Mouse (Mus musculus): ENCODE results near the gene Prn. TPM values are rescaled to one million over a fixed set of nuclear protein-coding genes. Genes with fewer than 3 reads are reported as not detected.

Prn gene
- polyA plus RNA-seq, 1 experiment, result 0.06 TPM

DNA sequence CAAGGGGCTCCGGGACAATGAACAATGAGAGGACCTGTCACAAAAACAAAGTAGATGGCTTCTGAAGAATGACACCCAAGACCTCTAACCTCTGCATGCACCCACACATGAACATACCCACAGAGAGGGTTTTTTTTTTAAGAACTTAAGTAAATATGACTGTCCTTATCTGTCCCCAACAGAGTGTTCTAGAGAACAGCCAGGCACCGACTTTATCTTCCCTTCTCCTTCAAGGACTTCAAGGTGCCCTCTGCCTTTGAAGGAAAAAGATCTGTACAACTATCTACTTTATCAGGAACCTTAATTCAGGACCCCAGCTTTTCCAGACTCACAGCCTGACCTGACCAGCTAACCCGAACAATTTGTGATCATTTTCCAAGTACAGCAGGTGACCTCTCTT is 30.7 kb downstream of the Prn start:
- no peaks in the 10 kb centered on the region for H3K36me3 ChIP-seq (ENCODE audit: control insufficient read depth, insufficient read depth, low read length)
- H3K4me1 ChIP-seq (ENCODE audit: control insufficient read depth, insufficient read depth, low read length), result no peaks in the 10 kb centered on the region
- TF ChIP-seq CTCF (IDR thresholded peaks at IDR 0.05; ENCODE audit: control insufficient read depth, insufficient read depth, insufficient replicate concordance, low read depth, low read length), result no peak
- no peak for TF ChIP-seq POLR2A (IDR thresholded peaks at IDR 0.05; ENCODE audit: control insufficient read depth, low read depth, low read length)
- H3K27me3 ChIP-seq (ENCODE audit: control insufficient read depth, insufficient read depth, low read length), result no peaks in the 10 kb centered on the region
- no peak overlapping the region for H3K4me3 ChIP-seq (ENCODE audit: control insufficient read depth, low read depth, low read length)
- H3K27ac ChIP-seq (ENCODE audit: control insufficient read depth, insufficient read depth, low read depth, low read length), result no peak overlapping the region

DNA sequence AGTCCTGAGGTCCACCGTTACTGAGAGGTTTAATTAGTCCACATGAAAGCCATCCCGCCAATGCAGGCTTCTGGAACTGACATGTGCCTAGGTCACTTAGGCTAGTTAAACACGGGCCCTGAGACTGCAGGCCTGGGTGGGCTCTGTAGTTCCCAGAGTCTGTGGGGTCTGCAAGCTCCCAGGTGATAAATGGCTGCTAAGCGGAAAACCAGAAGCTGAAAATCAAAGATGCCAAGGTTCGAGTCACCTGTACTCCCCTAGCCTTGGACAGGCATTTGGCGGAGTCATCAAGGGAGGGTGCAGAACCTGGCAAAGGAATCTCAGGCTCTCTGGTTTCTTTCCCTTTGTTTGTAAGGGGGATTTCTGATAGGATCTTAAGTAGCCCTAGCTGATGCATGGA is 31.7 kb downstream of the Prn start:
- Histone ChIP-seq H3K27me3 (ENCODE audit: control insufficient read depth, insufficient read depth, low read length) (no peaks in the 10 kb centered on the region), H3K36me3 (ENCODE audit: control insufficient read depth, insufficient read depth, low read length) (no peaks in the 10 kb centered on the region), H3K27ac (ENCODE audit: control insufficient read depth, insufficient read depth, low read depth, low read length) (no peak overlapping the region), H3K4me1 (ENCODE audit: control insufficient read depth, insufficient read depth, low read length) (no peaks in the 10 kb centered on the region), H3K4me3 (ENCODE audit: control insufficient read depth, low read depth, low read length) (no peak overlapping the region)
- TF ChIP-seq POLR2A (IDR thresholded peaks at IDR 0.05; ENCODE audit: control insufficient read depth, low read depth, low read length) (no peak), CTCF (IDR thresholded peaks at IDR 0.05; ENCODE audit: control insufficient read depth, insufficient read depth, insufficient replicate concordance, low read depth, low read length) (no peak)

DNA sequence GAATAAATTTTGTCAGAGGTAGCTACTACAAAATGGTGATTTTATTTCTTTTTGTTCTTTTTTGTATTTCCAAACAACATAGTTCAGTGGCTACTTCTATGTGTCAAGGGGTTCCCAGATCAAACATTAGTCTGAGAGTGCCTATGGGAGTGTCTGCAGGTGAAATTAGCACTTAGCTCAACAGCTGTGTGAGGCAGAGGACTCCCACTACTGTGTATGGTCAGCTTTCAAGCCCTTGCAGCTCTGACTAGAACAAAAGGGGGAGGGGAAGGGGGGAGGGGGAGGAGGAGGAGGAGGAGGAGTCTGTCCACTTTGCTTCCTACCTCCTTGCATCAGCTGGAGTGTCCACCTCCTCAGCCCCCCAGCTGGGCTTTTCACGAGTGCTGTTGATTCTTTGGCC is 34.6 kb downstream of the Prn start:
- Histone ChIP-seq H3K27ac (ENCODE audit: control insufficient read depth, insufficient read depth, low read depth, low read length) (no peak overlapping the region), H3K27me3 (ENCODE audit: control insufficient read depth, insufficient read depth, low read length) (no peaks in the 10 kb centered on the region), H3K4me1 (ENCODE audit: control insufficient read depth, insufficient read depth, low read length) (no peaks in the 10 kb centered on the region), H3K4me3 (ENCODE audit: control insufficient read depth, low read depth, low read length) (no peak overlapping the region), H3K36me3 (ENCODE audit: control insufficient read depth, insufficient read depth, low read length) (no peaks in the 10 kb centered on the region)
- TF ChIP-seq POLR2A (IDR thresholded peaks at IDR 0.05; ENCODE audit: control insufficient read depth, low read depth, low read length), result no peak
- TF ChIP-seq CTCF (IDR thresholded peaks at IDR 0.05; ENCODE audit: control insufficient read depth, insufficient read depth, insufficient replicate concordance, low read depth, low read length), result no peak

DNA sequence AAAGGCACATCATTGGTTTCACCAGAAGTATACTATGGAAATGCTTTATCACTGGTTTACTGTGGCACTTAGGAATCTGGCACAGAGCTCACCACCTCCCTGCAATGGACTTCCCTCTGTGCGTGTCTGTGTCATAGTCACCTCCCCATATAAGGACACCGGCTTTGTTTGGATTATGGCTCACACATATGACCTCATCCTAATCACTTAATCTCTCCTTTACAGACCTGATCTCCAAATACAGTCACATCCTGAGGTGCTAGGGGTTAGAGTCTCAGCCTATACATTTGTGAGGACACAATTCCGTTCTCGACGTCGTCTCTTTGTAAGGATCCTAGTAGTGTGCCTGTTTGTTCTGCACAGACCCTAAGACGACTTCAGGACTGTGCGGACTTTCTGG is 35.5 kb downstream of the Prn start:
- peaks cover 2% of the 10 kb centered on the region; the same call in 1 of the 2 replicates for H3K4me1 ChIP-seq (ENCODE audit: control insufficient read depth, insufficient read depth, low read length)
- no peaks in the 10 kb centered on the region for H3K36me3 ChIP-seq (ENCODE audit: control insufficient read depth, insufficient read depth, low read length)
- TF ChIP-seq CTCF (IDR thresholded peaks at IDR 0.05; ENCODE audit: control insufficient read depth, insufficient read depth, insufficient replicate concordance, low read depth, low read length) (no peak), POLR2A (IDR thresholded peaks at IDR 0.05; ENCODE audit: control insufficient read depth, low read depth, low read length) (no peak)
- H3K27me3 ChIP-seq (ENCODE audit: control insufficient read depth, insufficient read depth, low read length), result no peaks in the 10 kb centered on the region
- H3K4me3 ChIP-seq (ENCODE audit: control insufficient read depth, low read depth, low read length), result no peak overlapping the region
- no peak overlapping the region for H3K27ac ChIP-seq (ENCODE audit: control insufficient read depth, insufficient read depth, low read depth, low read length)

GRCm38 (mm10) chr2:131945765-131946164 is 36.0 kb downstream of the Prn start:
- TF ChIP-seq CTCF (IDR thresholded peaks at IDR 0.05; ENCODE audit: control insufficient read depth, insufficient read depth, insufficient replicate concordance, low read depth, low read length) (no peak), POLR2A (IDR thresholded peaks at IDR 0.05; ENCODE audit: control insufficient read depth, low read depth, low read length) (no peak)
- Histone ChIP-seq H3K4me1 (ENCODE audit: control insufficient read depth, insufficient read depth, low read length) (peaks cover 7% of the 10 kb centered on the region), H3K4me3 (ENCODE audit: control insufficient read depth, low read depth, low read length) (no peak overlapping the region), H3K27ac (ENCODE audit: control insufficient read depth, insufficient read depth, low read depth, low read length) (no peak overlapping the region), H3K36me3 (ENCODE audit: control insufficient read depth, insufficient read depth, low read length) (no peaks in the 10 kb centered on the region), H3K27me3 (ENCODE audit: control insufficient read depth, insufficient read depth, low read length) (no peaks in the 10 kb centered on the region)

- no peak for TF ChIP-seq POLR2A (IDR thresholded peaks at IDR 0.05; ENCODE audit: control insufficient read depth, low read depth, low read length)
- no peak for TF ChIP-seq CTCF (IDR thresholded peaks at IDR 0.05; ENCODE audit: control insufficient read depth, insufficient read depth, insufficient replicate concordance, low read depth, low read length)
- Histone ChIP-seq H3K27ac (ENCODE audit: control insufficient read depth, insufficient read depth, low read depth, low read length) (no peak overlapping the region), H3K4me3 (ENCODE audit: control insufficient read depth, low read depth, low read length) (no peak overlapping the region), H3K36me3 (ENCODE audit: control insufficient read depth, insufficient read depth, low read length) (no peaks in the 10 kb centered on the region), H3K4me1 (ENCODE audit: control insufficient read depth, insufficient read depth, low read length) (peaks cover 7% of the 10 kb centered on the region), H3K27me3 (ENCODE audit: control insufficient read depth, insufficient read depth, low read length) (no peaks in the 10 kb centered on the region)
Observed at GRCm38 (mm10) chr2:131946351-131946750, 36.6 kb downstream of the Prn start.

DNA sequence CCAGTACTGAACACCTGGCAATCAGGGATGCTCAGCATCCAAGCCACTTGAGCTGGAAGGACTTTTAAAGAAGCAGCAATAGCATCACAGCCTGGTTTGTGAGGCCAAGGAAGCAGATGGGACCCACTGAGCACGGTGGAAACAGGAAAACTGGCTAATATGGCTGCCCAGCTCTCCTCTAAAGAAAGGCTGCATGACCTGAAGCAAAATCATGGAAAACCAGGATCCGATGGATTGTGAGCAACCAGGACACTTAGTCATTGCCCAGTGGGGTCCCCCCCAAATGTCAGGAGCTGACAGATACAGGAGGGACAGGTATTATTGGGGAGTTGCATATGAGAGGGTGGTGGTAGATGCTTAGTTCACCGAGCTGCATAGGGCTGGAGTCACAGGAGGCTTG is 38.4 kb downstream of the Prn start:
- H3K27me3 ChIP-seq (ENCODE audit: control insufficient read depth, insufficient read depth, low read length), result no peaks in the 10 kb centered on the region
- no peaks in the 10 kb centered on the region for H3K36me3 ChIP-seq (ENCODE audit: control insufficient read depth, insufficient read depth, low read length)
- peaks cover 7% of the 10 kb centered on the region for H3K4me1 ChIP-seq (ENCODE audit: control insufficient read depth, insufficient read depth, low read length)
- no peak overlapping the region for H3K4me3 ChIP-seq (ENCODE audit: control insufficient read depth, low read depth, low read length)
- TF ChIP-seq CTCF (IDR thresholded peaks at IDR 0.05; ENCODE audit: control insufficient read depth, insufficient read depth, insufficient replicate concordance, low read depth, low read length) (no peak), POLR2A (IDR thresholded peaks at IDR 0.05; ENCODE audit: control insufficient read depth, low read depth, low read length) (no peak)
- no peak overlapping the region for H3K27ac ChIP-seq (ENCODE audit: control insufficient read depth, insufficient read depth, low read depth, low read length)
